Mouse (Mus musculus): ENCODE data around the gene Rsbn1. TPM values are rescaled to one million over a fixed set of nuclear protein-coding genes. Genes with fewer than 3 reads are reported as not detected.

Rsbn1 gene
- 10 to 100 TPM in 24 of 26 experiments, 1 to 10 TPM in 2; 8.7 to 86.0 (median 27.5) TPM for total RNA-seq (2018; cell fraction: chromatin; rRNA removed)
- 10 to 100 TPM in 23 of 26 experiments, 1 to 10 TPM in 3; 8.6 to 24.5 (median 12.6) TPM for total RNA-seq (2018; cell fraction: cytosol; rRNA removed)
- 10 to 100 TPM; 12.1 to 69.1 (median 29.5) TPM for total RNA-seq (2018; cell fraction: nucleus; rRNA removed)
- 7.3 to 9.9 TPM (median 7.8 TPM) in 3 replicates for polyA plus RNA-seq (2018)

DNA sequence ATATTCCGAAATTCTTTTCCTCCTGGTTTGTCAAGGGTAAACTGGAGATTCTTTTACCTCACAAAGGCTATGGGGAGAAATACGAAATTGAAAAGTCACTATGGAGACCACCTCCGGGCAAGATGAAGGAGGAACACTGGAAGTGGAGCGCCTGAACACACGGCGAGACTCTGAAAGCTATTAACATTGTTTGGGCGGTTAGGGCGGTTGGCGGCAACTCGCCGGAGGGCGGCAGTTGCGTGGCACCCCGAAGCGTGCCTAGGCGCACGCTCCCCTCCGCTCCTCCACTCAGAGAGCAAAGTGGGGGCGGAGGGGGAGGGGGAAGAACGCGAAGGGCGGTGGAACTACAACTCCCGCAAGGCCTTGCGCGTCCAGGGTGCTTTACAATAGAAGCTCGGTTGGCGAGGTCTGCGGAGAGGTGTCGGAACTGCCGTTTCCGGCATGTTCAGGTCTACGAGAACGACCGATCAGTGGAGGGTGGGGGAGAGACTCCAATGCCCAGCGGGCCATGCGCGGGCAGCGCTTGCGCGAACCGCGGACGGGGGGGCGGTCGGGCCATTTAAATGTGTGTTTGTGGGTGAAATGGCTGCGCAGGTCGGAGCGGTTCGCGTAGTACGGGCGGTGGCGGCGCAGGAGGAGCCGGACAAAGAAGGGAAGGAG, at the start of gene Rsbn1:
Gene Rsbn1, plus strand, starts transcription at position 111 of the 660 bp plus-strand sequence.
- WGBS (ENCODE audit: missing documents): 1% methylated on average over 50 of the region's 55 CpGs
- no peaks in the 10 kb centered on the region for H3K36me3 ChIP-seq (ENCODE audit: inconsistent target)

DNA sequence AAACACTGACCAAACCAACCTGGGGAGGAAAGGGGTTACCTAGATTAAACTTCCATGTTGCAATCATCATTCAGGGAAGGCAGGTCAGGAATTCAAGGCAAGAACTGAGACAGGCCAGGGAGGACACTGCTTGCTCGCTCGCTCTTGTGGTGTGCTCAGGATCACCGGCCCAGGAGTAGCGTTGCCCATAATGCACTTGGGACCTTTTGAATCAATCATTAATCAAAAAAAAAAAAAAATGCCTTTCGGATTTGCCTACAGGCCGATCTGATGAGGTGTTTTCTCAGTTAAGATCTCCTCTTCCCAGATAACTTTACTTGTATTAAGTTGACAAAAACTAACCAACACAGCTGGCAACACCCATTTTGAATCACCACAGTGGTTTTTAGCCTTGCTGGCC, 49.7 kb upstream of the Rsbn1 start:
- Histone ChIP-seq H3K27ac (no peak overlapping the region), H3K79me2 (ENCODE audit: inconsistent target) (peaks cover 88% of the 10 kb centered on the region), H3K36me3 (ENCODE audit: inconsistent target) (no peaks in the 10 kb centered on the region), H3K4me3 (ENCODE audit: inconsistent target) (no peak overlapping the region)
- 90% methylated on average over 6 of the region's 6 CpGs for WGBS (ENCODE audit: missing documents)

More for the DNA sequence above, at the start of gene Rsbn1:
- Histone ChIP-seq H3K27ac (peak within 1 kb of the TSS; percentile 70), H3K4me3 (ENCODE audit: inconsistent target) (peak within 1 kb of the TSS; percentile 83), H3K79me2 (ENCODE audit: inconsistent target) (peaks cover 41% of the 10 kb centered on the region)

DNA sequence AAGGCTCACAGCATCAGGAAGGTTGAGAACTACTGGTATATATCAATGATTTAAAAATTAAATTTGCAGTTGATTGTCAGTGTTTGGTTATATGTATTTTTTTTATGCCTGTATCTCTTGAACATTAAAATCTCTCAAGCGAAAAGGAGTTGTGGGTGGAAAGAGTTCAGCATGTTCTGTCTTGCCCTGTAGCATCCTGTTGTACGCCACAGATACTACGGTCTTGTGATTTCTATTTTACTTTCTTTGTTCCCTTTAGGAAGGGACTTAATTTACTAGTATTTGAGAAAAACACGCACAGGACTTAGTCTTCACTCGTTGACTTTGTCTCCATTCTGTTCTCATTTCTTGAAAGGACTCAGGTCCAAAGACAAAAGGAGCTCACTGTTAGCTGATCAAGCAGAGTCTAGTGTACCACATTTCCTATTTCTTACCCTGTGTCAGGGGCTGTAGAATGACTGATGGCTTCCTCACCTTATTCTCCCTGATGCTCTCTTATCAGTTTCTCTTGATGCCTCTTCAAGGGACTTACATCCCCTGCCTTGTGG, 46.4 kb upstream of the Rsbn1 start:
- Histone ChIP-seq H3K79me2 (ENCODE audit: inconsistent target) (peaks cover 93% of the 10 kb centered on the region), H3K27ac (no peak overlapping the region), H3K36me3 (ENCODE audit: inconsistent target) (no peaks in the 10 kb centered on the region), H3K4me3 (ENCODE audit: inconsistent target) (no peak overlapping the region)
- 89% methylated on average over 5 of the region's 5 CpGs for WGBS (ENCODE audit: missing documents)

DNA sequence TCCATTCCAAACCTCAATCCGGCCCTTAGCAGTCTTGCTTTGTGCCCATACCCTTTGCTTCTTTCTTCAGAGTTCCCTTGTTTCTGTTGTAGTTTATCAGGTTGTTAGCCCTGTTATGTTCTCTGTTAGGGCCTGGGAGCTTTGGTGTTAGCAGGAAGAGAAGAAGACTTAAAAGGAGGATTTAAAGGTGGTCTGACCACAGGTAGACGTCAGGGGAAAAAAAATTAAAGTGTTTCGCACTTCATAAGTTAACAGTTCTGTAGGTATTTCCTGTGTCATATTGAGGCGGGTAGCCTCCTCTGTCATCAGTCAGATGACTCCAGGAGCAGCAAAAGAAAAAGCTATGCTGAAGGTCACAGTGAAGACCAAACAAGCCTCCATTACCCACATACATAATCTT, 45.9 kb upstream of the Rsbn1 start:
- WGBS (ENCODE audit: missing documents): 90% methylated on average over 4 of the region's 4 CpGs
- Histone ChIP-seq H3K36me3 (ENCODE audit: inconsistent target) (no peaks in the 10 kb centered on the region), H3K79me2 (ENCODE audit: inconsistent target) (peaks cover 90% of the 10 kb centered on the region), H3K4me3 (ENCODE audit: inconsistent target) (no peak overlapping the region), H3K27ac (no peak overlapping the region)

DNA sequence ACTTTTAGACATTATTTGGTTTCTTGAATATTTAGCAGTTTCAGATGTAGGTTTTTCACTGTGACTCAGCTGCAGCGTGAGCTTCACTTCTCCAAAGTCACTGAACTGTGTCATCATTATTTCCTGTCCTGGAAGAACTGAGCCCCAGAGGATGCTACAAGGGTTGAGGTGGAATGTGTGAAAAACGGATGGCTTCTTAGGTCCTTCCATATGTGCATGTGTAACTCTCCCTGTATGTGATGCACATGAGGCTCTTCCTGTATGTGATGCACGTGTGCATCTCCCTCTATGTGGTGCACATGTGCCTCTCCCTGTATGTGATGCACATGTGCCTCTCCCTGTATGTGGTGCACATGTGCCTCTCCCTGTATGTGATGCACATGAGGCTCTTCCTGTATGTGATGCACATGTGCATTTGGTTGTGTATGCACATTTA, 41.2 kb upstream of the Rsbn1 start:
- Histone ChIP-seq H3K27ac (peak overlapping the region; percentile 63), H3K36me3 (ENCODE audit: inconsistent target) (peaks cover 15% of the 10 kb centered on the region), H3K4me3 (ENCODE audit: inconsistent target) (no peak overlapping the region), H3K79me2 (ENCODE audit: inconsistent target) (peaks cover 56% of the 10 kb centered on the region)
- WGBS (ENCODE audit: missing documents): 2% methylated on average over 3 of the region's 3 CpGs

DNA sequence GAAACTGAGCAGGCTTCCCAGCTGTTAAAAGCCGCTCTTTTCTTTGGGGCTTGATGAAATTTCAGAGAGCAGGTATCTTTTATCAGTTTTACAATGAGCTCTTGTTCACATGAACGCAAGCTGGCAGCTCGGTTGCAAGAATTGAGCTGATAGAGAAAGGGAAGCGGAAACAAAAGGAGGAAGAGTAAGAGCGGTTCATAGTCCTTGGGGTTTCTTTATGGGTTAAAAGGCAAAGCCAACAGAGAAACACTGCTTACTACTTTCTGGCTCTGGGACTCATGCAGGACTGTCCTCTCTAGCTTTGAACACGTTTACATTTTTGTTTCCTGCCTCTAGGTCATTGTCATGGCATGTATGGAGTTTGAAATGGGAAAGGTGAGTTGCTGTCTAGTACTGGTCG, 39.6 kb upstream of the Rsbn1 start:
- peak overlapping the region; percentile 63 for H3K27ac ChIP-seq
- no peak overlapping the region for H3K4me3 ChIP-seq (ENCODE audit: inconsistent target)
- peaks cover 40% of the 10 kb centered on the region for H3K79me2 ChIP-seq (ENCODE audit: inconsistent target)
- H3K36me3 ChIP-seq (ENCODE audit: inconsistent target): peaks cover 26% of the 10 kb centered on the region
- WGBS (ENCODE audit: missing documents): 32% methylated on average over 7 of the region's 7 CpGs

DNA sequence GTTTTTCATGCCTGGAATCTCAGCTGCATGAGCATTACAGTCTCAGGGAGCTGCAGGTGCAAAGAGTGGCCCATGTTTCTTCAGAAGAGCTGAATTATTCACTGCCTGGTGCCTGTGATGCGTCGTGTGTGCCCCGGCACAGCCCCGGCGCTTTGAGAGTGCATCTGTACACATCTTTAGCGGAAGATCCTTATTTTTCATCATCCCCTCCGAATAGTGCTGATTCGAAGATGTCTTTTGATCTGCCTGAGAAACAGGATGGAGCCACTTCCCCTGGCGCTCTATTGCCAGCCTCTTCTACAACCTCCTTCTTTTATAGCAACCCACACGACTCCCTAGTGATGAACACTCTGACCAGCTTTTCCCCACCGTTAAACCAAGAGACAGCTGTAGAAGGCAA, 28.0 kb upstream of the Rsbn1 start:
- WGBS (ENCODE audit: missing documents): 85% methylated on average over 11 of the region's 11 CpGs
- no peak overlapping the region for H3K4me3 ChIP-seq (ENCODE audit: inconsistent target)

DNA sequence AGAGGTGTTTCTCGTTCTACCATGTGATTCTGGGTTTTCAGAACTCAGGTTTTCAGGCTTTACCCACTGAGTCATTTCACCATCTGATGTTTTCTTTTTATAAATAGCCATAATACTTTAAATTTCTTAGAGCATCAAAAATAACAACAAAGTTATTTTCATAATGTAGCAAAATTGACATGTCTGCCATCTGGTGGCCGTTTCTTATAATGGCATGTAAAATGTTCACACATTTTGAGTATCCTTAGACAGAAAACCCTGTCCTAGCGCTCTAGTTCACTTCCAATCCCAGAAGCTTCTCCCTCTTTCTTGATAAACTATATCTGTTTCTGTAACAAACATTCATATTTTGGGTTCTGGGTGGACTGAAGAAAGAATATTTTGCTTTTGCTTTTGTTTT, 26.3 kb upstream of the Rsbn1 start:
- Histone ChIP-seq H3K4me3 (ENCODE audit: inconsistent target) (no peak overlapping the region), H3K79me2 (ENCODE audit: inconsistent target) (no peaks in the 10 kb centered on the region), H3K27ac (no peak overlapping the region), H3K36me3 (ENCODE audit: inconsistent target) (peaks cover 49% of the 10 kb centered on the region; the same call in 1 of the 2 replicates)
- 45% methylated on average over 3 of the region's 3 CpGs for whole genome bisulfite sequencing (ENCODE audit: missing documents)

More for the DNA sequence above, 28.0 kb upstream of the Rsbn1 start:
- Histone ChIP-seq H3K36me3 (ENCODE audit: inconsistent target) (peaks cover 62% of the 10 kb centered on the region; the same call in 1 of the 2 replicates), H3K79me2 (ENCODE audit: inconsistent target) (no peaks in the 10 kb centered on the region), H3K27ac (no peak overlapping the region)

DNA sequence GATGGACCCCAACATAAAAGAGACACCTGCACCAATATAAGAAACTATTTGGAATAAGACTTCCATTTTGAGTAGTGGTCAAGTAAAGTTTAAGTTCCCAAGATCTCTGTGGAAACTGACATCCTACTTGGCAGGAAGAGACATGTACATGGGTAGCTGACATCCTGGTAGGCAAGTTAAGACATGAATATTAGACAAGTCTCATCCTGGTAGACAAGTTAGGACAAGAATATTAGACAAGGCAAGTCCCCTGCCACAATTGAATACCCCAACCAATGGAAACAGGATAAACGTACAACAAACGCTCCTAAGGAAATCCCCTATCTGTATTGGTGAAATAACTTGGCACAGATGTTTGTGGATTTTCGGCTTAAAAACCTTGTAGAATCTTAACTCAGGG, 20.5 kb upstream of the Rsbn1 start:
- 95% methylated on average over 3 of the region's 3 CpGs for WGBS (ENCODE audit: missing documents)
- no peaks in the 10 kb centered on the region for H3K79me2 ChIP-seq (ENCODE audit: inconsistent target)
- no peak overlapping the region for H3K4me3 ChIP-seq (ENCODE audit: inconsistent target)
- H3K36me3 ChIP-seq (ENCODE audit: inconsistent target): peaks cover 22% of the 10 kb centered on the region
- no peak overlapping the region for H3K27ac ChIP-seq

DNA sequence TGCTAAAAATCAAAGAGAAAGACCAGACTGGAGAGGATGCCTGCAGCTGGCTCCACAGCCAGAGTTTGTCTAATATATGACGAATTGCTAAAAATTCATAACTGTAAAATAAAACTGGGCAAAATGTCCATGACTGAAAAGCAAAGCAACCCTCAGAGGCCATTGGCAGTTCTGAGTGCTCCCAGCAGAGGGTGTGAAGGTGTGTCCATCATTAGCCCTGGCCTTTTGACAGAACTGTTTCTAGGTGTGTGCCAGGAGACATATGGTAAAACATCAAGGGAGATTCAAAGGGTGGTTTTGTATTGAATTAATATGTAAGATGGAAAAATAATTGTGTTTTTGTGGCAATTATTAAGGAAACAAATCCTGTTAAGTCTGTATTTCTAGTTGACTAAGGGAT, 9.2 kb upstream of the Rsbn1 start:
- Histone ChIP-seq H3K4me3 (ENCODE audit: inconsistent target) (no peak overlapping the region), H3K27ac (no peak overlapping the region), H3K79me2 (ENCODE audit: inconsistent target) (no peaks in the 10 kb centered on the region), H3K36me3 (ENCODE audit: inconsistent target) (peaks cover 30% of the 10 kb centered on the region)
- WGBS (ENCODE audit: missing documents): 95% methylated on average over 1 of the region's 1 CpGs

DNA sequence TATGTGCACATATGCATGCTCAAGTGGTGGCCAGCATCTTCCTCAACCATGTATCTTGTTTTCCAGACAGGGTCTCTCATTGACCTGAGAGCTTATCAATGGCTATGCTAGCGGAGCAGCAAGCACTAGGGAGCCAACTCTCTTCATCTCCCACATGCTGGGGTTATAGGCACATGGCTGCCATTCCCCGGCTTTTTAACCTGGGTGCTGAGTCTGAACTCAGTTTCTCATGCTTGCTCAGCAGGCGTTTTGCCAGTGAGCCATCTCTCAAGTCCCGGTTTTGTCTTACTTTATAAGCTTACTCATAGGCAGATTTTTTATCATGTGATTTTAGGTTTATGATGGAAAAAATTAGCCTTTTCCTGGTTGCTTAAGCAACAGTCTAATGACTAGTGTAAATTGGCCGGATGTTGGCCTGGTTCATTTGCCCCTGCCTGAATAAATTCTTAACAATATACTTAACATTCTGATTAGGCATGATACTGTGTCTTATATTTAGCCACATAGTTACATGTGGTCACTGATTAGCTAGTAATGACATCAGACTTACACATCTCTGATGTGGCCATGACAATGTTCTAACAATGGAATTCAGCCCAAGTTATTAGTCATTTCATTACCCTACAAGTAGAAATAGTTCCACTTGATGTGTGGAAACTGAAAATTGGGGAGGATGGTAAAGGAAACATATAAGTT, 6.4 kb upstream of the Rsbn1 start:
- Histone ChIP-seq H3K36me3 (ENCODE audit: inconsistent target) (peaks cover 17% of the 10 kb centered on the region), H3K27ac (no peak overlapping the region), H3K79me2 (ENCODE audit: inconsistent target) (no peaks in the 10 kb centered on the region), H3K4me3 (ENCODE audit: inconsistent target) (no peak overlapping the region)
- WGBS (ENCODE audit: missing documents): 88% methylated on average over 5 of the region's 5 CpGs

DNA sequence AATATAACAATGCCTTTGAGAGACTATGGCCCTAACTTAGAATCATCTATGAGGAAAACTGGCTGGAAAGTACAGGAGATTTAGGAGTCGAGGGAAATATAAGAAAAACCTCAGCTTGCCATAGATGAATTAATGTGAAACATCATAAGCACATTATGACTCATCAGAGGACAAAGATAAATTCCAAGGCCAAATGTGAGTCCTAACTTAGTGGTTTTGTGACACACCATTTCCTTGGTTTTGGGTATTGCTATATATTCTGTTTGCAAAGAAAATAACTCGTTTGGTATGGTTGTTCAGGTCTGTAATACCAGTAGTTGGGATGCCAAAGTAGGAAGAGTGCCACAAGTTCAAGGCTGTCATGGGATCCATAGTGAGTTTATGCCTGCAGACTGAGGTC, 5.1 kb upstream of the Rsbn1 start:
- H3K79me2 ChIP-seq (ENCODE audit: inconsistent target): no peaks in the 10 kb centered on the region
- H3K27ac ChIP-seq: no peak overlapping the region
- 48% methylated on average over 2 of the region's 2 CpGs for WGBS (ENCODE audit: missing documents)
- H3K36me3 ChIP-seq (ENCODE audit: inconsistent target): peaks cover 12% of the 10 kb centered on the region; the same call in 1 of the 2 replicates
- H3K4me3 ChIP-seq (ENCODE audit: inconsistent target): no peak overlapping the region

DNA sequence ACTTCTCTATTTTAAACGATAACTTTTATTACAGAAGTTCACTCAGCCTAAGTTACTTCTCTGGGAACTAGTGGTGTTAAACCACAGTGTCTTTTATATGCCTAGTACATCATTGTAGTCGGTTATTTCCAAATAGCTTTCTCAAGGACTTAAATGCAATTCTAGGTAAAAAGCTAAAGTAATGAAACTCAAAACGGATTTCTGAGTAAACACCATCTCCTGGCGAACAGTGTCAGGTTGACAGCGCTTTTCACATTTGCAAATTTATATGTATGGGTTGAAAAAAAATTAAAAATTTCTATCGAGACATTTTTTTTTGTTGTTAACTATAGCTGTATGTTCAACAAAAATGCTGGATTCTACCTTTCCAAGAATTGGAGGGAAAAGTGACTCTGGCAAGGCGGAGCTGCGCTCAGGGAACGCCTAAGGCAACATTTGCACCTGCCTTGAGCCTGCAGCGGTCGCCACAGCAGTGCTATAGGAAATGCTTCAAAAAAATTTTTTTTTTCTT, 414 bp upstream of the Rsbn1 start:
- H3K27ac ChIP-seq: peak overlapping the region; percentile 69
- peak overlapping the region; percentile 58 for H3K4me3 ChIP-seq (ENCODE audit: inconsistent target)
- H3K79me2 ChIP-seq (ENCODE audit: inconsistent target): peaks cover 35% of the 10 kb centered on the region
- H3K36me3 ChIP-seq (ENCODE audit: inconsistent target): no peaks in the 10 kb centered on the region
- WGBS (ENCODE audit: missing documents): 2% methylated on average over 11 of the region's 11 CpGs

DNA sequence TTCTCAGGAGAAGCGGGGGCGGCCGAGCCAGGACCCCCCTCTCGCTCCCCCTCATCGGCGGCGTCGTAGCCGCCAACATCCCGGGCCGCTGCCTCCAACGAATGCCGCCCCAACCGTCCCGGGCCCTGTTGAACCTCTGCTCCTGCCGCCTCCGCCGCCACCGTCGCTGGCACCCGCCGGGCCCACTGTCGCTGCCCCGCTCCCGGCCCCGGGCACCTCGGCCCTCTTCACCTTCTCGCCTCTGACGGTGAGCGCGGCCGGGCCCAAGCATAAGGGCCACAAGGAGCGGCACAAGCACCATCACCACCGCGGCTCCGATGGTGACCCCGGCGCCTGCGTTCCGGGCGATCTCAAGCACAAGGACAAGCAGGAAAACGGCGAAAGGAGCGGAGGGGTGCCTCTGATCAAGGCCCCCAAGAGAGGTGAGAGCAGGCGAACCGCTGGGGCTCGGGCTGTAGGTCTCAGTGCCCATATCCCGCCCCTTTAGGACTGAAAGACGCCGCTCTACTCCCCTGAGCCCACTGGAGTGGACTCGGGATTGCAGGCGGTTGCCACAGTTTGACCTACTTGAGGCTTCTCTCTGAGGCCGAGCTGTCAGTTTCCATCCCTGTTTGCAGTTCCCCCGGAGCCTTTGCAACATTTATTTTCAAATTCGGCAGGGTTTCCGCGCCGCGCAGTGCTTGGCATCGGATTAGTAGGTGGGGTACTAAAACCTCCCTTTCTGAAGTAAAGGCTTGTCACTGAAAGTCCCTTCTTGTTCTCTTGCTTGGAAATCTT, 1.0 kb downstream of the Rsbn1 start:
- Histone ChIP-seq H3K79me2 (ENCODE audit: inconsistent target) (peaks cover 49% of the 10 kb centered on the region), H3K4me3 (ENCODE audit: inconsistent target) (peak overlapping the region; percentile 83), H3K27ac (peak overlapping the region; percentile 70), H3K36me3 (ENCODE audit: inconsistent target) (no peaks in the 10 kb centered on the region)
- 1% methylated on average over 59 of the region's 60 CpGs for WGBS (ENCODE audit: missing documents)
